Mouse (Mus musculus): ENCODE results near the gene Aloxe3.

The Aloxe3 gene

DNA sequence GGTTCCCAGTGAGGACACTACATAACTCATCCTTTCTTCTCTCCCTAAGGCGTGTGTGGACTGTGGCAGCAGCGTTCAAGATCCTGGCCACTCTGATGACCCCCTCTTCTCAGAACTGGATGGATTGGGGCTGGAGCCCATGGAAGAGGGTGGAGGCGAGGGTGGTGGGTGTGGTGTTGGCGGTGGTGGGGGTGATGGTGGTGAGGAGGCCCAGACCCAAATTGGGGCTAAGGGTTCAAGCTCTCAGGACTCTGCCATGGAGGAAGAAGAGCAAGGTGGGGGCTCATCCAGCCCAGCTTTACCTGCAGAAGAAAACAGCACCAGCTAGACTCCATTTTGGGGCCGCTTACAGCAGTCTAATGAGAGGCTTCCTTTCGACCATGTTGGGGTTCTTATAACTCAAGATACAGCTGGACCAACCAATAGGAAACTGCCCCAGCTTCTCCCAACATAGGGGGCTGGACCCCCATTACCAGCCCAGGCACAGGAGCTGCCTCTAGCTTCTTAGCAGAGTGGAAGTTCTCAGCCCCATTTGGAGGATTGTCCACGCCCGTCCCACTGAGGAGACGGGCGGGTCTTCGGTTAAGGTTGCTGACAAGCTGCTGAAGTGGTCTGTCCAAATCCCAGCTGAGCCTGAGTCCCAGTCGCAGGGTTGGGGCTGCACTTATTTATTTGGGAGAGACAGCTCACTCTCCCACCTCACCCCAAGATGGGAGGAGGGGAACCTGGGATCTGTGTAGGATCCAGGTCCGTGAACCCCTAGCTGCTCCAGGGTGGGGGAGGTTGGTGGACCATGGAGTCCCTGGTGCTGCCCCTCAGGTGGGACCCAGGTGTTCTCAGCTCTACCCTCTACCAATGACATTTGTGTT lies 16.4 kb upstream of the Aloxe3 start:
- DNase-seq (ENCODE audit: low read depth) = no peak

DNA sequence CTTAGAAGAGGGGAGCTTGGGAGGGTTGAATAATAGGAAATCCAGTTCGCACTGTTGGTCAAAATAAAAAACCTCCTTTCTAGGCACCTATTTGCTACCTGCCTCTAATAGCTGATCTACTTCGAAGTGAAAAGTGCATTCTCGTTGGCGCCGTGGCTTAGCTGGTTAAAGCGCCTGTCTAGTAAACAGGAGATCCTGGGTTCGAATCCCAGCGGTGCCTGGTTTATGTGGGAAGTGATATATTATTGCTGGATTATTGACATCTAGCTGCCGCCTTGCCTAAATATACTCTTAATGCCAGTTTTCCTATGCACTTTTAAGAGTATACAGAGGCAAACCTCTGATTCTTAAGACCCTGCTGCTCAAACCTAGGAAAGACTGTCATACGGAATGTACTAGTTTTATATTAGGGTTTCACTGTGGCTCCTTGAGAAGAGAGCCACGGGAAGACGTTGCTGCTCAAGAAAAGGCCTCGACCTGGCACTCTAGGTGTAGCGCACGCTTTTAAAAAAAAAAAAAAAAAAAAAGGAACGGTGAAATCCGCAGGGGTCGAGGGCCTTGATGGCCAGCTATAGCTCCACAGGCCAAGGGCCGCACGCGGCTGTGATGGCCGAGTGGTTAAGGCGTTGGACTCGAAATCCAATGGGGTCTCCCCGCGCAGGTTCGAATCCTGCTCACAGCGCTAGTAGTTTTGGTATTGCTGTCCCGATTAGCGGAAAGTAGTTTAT lies 15.2 kb upstream of the Aloxe3 start:
- DNase-seq (ENCODE audit: low read depth) = peak; percentile 85

DNA sequence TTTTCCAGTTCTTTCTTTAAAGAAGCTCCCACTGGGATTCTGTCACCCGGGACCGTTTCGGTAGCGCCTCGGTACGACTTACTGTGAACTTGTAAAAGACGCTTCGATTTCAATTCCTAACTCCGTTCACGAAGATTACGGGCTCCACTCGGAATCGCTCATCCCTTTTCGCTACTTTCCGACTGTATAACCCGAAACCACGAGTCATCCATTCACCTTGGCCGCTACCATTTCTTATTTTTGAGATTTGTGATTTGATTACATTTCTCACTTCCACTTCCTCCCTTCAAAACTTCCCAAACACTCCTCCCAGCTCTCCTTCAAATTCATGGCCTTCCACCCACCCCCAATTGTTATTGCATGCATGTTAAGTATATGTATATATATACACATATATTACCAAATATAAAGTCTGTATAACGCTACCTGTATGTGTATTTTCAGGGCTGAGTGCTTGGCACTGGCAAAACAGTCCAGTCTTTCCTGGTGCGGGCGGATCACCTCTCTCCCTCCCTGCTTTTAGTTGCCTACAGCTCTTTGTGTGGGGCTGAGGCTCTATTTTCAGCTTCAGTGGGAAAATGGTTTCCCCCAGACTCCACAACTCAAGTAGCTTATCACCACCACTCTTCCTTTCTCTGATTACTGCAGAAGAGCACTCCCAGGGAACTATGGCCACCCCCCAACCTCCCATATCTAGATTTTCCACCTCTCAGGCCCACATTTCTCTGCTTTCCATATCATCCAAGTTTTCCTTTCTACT lies 14.5 kb upstream of the Aloxe3 start:
- DNase-seq (ENCODE audit: low read depth) = no peak

DNA sequence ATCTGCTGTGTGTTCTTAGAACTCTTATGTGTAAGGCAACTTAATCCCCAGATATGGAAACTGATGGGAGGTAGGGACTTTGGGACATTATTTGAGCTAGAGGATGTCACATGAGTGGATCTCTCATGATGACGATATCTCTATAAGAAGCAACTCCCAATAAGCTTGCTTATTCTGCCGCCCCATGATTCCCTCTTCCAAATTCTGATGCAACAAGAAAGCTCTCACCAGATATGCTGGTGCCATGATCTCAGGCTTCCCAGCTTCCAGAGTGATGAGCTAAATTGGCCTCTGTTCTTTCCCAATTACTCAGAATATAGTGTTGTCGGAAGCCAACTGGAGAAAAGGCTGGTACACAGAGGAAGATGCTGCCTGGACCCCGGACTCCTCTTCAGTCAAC lies 13.8 kb upstream of the Aloxe3 start:
- DNase-seq (ENCODE audit: low read depth) = no peak

DNA sequence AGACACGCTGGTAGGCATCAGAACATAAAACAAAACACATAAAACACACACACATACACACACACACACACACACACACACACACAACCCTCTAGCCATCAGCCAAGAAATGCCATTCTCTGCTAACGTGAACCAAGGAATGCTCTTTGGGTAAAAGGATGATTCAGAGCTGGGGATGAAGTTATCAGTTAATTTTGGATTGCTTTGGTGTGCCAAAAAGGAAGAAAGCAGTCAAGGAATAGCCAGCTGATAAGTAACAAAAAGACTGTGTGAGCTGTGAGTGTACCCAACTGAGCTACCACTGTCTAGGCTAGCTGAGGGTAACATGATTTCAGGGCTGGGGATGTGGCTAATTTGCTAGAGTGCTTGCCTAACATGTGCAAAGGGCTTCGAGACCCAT lies 11.7 kb upstream of the Aloxe3 start:
- no peak for DNase-seq (ENCODE audit: low read depth)

DNA sequence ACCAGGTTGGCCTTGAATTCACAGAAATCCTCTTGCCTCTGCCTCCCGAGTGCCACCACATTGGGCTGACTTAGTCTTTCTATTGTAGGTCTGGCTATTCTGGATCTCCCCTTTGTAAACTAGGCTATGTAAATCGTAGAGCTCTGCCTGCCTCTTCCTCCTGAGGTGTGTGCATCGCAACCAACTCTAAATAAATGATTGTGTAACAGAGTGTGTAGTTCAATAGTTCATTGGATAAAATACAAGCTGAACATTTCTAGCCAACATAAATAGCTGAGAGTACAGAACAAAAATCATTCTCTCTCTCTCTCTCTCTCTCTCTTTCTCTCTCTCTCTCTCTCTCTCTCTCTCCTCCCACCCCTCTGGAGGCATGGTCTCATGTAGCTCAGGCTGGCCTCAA lies 11.1 kb upstream of the Aloxe3 start:
- no peak for DNase-seq (ENCODE audit: low read depth)

DNA sequence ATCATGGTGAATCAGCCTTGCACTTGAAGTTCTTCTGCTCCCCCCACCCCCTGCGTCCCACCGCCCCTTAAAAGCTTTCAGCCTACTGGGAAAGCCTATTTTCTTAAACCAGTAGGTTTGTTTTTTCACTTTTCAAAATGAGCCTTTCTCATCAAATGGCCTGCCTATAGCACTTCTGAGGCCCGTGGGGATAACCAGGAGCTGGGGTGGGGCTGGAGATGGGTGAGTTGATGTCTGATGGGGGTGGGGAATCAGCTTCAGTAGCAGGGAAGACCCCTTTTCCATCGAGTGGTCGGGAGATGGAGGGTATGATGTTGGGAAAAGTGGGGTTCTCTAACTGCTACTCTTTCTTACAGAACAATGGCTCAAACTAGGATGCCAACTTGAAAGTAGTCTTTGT lies 8.9 kb upstream of the Aloxe3 start:
- no peak for DNase-seq (ENCODE audit: low read depth)

DNA sequence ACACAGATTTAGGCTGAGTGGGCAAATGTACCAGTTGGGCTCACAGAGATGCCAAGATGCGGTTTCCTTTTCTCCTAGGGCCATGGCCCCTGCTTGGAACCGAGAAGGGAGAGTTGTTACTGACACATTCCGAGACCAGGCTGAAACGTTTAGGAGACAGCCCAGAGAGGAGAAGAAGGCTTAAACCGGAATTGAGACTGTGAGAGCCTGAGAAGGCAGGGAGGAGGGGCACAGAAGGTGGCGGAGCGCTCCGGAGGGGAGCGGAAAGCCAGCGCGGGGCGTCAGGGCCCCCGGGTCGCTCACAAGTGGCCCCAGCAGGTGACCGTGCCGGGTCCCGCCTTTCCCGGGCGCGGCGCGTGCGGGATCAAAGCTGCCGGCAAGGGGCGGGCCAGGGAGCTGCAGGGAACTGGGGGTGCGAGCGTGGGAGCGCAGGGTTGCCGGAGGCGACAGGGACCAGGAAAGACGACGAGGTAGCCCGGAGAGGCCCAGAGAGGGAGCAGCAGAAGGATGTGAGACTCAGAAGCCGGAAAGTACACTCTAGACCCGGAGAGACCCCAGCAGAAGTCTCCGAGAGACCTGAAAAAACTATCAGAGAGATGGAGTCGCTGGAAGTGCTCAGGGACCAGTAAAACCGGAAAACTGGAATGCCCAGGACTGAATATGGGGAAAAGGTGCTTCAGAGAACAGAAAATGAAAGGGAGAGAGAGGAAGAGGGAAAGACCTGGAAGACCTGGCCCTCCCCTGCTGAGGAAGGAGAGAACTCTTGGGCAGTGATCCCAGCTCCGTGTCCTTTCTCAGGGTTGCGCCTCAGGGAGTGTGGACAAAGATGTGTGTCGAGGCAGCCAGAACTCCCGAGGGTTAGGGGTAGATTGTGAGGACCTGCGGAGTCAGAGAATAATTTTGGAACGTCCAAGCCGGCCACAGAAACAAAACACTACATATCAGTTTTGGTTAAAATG lies 7.7 kb upstream of the Aloxe3 start:
- no peak for DNase-seq (ENCODE audit: low read depth)

DNA sequence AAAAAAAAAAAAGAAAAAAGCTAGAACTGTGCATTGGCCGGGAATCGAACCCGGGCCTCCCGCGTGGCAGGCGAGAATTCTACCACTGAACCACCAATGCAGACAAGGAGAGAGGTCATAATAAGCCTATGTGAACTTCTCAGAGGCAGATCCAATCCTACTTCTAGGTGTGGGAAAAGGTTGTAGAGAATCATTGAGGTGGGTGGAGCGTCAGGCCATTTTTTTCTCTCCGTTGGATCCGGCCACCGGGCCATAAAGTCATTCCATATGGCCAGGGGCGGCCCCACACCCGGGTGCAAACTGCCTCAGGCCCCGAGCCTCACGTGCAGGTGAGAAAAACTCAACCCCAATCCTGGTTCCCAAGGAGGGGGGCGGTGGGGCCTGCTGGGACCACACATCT lies 6.9 kb upstream of the Aloxe3 start:
- peak; percentile 76 for DNase-seq (ENCODE audit: low read depth)

DNA sequence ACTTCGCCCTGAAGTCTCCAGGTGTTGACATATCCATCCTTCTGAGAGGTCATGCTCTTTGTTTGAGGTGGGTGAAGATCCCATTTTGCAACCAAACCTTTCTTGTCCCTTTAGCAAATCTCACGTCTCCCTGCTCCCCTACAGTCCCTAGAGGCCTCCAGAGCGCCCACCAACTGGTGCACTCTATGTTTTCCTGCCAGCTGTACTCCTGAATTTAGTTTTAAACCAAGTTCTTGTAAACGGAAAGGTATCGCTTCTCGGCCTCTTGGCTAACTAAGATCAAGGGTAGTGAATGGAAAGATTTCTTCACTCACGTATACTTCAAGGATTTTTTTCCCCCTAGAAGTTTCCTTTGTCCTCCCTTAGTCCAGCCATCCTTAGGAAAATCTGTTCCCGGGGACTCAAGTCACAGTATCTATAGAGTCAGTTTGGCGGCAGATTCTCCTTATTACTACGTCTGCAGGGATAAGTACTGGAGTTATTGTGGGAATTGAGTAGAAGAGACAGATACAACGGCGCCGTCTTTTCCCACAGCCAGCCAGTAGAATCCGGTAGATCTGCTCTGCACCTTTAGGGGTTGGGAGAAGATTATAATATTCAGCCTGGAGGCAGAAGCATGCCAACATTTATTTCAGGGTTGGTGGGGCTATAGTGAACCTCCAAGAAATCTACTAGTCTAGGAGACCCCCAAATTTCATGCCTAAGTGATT lies 6.1 kb upstream of the Aloxe3 start:
- DNase-seq (ENCODE audit: low read depth) = no peak

DNA sequence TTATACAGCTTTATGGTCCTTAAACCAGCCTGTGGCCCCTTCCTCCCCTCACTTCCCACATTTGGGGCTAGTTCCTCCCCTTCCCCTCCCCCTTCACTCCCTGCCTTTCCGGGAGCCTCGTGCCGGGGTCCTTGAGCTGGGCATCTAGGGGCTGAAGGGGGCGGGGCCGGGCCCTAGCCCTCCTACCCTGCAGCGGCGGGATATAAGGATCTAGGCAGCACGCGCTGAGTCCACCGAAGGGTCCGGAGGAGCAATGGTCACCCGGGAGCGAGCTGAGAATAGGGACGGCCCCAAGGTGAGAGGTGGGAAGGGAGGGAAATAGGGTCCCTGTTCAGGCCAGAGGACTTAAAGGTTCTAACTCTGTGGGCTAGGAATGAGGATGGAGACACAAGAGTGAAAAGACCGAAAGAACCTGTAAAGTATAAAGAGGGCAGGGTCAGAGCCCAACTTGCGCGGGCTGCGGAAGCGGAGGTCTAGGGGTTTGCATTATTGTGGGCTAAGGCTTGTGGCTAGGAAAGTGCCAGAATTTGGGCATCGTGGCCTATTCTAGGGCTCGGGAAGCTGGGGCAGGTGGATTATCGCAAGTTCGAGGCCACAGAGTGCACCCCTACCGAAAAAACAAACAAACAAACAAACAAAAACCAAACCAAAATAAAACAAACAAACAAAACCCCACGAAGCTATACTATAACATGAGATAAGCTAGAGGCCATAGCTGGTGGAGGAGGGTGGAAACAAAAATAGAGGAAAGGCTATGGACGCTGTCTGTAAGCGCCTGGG lies 5.3 kb upstream of the Aloxe3 start, which contains the start of gene Hes7:
Hes7 (plus strand) TSS at position 184 of the 780 bp plus-strand sequence.
- no peak for DNase-seq (ENCODE audit: low read depth)

DNA sequence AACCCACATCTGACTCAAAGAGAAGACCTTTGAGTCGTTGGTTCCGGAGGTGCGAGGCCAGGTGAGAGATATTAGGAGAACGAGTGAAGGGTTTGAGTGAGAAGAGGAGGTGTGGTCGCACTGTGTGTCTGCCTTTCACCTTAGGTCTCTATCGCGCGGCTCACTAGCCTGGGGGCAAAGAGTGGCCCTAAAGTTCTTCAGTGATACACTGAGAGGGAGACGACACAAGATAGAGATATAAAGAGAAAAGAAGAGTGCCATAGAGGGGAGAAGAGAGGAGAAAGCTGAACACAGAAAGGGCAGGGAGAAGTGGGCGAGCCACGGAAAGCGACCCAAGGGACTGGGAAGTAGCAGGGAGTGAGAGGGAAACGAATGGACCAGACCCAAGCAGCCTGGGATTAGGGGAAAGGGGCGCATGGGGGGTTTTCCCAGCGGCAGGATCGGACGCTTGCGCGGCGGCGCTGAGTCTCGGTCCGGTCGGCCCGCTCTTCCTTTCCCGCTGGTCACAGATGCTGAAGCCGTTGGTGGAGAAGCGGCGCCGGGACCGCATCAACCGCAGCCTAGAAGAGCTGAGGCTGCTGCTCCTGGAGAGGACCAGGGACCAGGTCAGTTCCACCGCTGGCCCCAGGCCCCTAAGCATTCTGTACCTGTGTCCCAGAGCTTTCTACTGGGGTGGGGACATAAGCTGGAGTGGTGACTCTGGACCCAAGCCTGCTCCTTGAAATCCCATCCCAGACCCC lies 4.5 kb upstream of the Aloxe3 start:
- DNase-seq (ENCODE audit: low read depth) = no peak

DNA sequence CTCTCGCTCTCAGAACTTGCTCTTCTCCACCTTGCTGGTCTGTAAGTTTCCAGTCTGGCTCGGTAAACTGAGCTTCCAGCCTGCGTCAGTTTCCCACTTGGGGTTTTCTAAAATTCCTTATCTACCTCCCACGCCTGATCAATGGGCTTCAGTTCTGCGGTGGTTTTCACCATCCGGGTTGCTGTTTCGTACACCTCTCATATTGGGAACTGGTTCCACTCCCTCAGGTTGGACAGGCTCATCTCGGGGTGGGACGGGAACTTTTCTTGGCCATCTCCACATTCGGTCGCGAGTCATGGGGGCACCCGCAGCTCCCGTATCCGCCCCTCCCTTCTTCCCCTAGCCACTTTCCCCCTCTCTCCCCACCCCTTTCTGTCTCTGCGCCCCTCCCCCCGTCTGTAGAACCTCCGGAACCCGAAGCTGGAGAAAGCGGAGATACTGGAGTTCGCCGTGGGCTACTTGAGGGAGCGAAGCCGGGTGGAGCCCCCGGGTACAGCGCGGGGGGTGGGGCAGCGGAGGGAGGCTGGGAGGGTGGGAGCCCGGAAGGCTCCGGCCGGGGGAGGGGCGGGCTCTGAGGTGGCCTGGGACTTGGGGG lies 3.9 kb upstream of the Aloxe3 start:
- DNase-seq (ENCODE audit: low read depth) = no peak

DNA sequence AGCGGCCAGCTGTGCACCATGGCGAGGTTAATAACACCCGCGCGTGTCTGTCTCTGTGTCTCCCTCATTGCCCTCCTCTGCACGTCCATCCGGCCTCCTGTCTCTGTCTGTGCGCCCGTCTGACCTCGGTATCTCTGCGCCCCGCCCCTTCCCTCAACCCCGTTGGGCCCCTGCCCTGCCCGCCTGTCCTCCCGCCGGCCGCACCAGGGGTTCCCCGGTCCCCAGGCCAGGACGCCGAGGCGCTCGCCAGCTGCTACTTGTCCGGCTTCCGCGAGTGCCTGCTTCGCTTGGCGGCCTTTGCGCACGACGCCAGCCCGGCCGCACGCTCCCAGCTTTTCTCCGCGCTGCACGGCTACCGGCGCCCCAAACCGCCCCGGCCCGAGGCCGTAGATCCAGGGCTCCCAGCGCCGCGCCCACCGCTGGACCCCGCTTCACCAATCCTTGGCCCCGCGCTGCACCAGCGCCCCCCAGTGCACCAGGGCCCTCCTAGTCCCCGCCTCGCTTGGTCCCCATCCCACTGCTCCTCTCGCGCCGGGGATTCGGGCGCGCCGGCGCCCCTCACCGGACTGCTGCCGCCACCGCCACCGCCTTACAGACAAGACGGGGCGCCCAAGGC lies 3.3 kb upstream of the Aloxe3 start, which contains the start of gene 9130213A22Rik:
9130213A22Rik (minus strand) TSS at position 254 of the 616 bp plus-strand sequence.
- DNase-seq (ENCODE audit: low read depth) = peak; percentile 79

DNA sequence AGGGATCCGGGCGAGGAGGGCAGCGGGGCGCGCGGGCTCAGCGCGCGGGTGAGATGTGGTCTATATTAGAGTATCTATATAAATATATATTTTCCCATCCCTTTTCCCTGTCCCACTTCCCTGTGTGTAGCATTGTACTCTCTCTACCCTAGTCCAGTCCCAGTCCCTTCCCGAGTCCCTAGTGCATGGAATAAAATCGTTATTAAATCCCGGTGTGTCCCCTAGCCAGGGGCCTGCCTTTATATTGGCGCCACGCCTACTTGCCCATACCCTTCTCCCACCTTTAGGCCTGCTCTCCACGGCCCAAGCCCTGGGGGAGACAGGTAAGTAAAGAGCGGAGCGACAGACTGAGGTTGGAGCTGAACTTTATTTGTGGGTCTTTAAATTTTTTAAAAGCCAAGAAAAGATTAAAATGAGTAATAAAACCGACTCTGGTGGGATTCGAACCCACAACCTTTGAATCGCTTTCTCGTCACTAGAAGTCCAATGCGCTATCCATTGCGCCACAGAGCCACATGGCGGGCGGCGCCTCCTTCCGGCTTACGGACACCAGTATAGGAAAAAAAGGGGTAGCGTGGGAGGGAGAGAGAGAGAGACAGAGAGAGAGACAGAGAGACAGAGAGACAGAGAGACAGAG lies 2.5 kb upstream of the Aloxe3 start:
- DNase-seq (ENCODE audit: low read depth) = peak; percentile 90

DNA sequence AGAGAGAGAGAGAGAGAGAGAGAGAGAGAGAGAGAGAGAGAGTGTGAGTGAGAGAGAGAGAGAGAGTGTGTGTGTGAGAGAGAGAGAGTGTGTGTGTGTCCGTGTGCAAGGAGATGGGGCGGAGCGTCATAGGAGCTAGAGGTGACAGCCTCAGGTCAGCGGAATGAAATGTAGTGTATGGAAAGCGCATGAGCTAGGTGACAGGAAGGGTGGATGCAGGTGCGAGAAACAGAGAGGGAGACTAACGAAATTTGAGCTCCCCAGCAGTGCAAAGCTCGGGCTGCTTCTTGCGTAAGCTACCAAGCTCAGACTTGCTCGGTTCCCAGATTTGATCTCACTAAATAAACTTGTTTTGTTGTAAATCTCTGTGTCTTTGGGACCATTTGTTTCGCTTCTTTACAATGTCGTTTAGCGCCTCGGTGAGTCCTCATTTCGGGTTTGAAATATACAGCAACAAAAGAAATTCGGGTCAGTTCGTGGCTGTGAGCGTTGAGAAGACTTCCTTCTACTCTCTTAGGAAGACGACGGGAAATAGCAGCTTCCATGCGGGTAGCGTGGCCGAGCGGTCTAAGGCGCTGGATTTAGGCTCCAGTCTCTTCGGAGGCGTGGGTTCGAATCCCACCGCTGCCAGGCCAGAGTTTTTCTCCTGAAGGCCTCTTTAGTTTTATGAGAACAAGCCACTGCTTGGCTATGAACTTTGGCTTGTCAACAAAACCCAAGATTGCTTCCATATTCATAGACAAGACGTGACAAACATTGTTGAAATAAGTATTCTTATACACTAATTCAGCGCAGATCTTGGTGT lies 1.8 kb upstream of the Aloxe3 start:
- peak; percentile 84 for DNase-seq (ENCODE audit: low read depth)

DNA sequence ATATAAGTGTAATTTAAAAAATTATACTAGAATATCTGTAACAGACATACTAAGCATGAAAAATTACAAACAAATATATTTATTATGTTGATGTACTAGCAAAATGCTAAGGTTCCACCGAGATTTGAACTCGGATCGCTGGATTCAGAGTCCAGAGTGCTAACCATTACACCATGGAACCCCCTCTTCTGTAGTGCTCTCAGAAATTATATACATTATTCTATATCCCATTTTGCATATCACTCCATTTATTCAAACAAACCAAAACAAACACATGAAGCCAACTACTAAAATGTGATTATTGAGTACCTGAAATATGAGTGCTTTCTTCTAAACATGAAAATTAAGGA lies 1.2 kb upstream of the Aloxe3 start:
- DNase-seq (ENCODE audit: low read depth) = peak; percentile 76
